Mouse (Mus musculus): ENCODE measurements around the gene 6030458C11Rik. TPM values are rescaled to one million over a fixed set of nuclear protein-coding genes. Genes with fewer than 3 reads are reported as not detected.
A peak's percentile ranks its signal among the peaks of the same experiment; 100 is the strongest.
"Not testable (repeated sequence)": the region's sequence is repeated elsewhere in the genome, so short reads cannot be mapped to it uniquely, and the experiment has no call there.

Gene 6030458C11Rik
- polyA plus RNA-seq, 1 experiment from 2014 or later = 32.4 TPM

DNA sequence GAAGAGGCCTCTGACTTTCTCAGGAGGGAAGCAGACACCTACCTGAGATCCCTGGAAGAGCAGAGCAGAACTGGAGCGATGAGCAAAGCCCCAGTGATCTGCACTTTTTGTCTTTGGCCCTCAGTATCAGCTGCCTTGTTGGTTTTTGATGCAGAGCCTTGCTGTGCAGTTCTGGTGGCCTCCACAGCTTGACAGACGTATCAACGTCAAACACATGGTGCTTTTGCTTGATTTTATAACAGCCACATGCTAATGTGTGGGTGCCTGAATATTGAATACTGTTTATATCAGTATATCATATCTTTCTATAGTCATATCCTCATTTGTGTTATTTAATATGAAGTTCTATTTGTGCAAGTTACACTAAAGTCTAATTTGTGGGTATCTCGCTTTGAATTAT is 19.4 kb downstream of the 6030458C11Rik start:
- peaks cover 15% of the 10 kb centered on the region for H3K36me3 ChIP-seq (ENCODE audit: control insufficient read depth, insufficient read depth, low read length)
- ATAC-seq (ENCODE audit: insufficient number of reproducible peaks, low FRiP score, low TSS enrichment, low read depth) (no peak), DNase-seq (ENCODE audit: low spot score) (no peak)
- no peak overlapping the region for H3K27ac ChIP-seq (replicated peaks; ENCODE audit: low read depth, low read length)
- 84% methylated on average over 4 of the region's 4 CpGs for WGBS
- H3K9ac ChIP-seq (ENCODE audit: low read length) = no peak overlapping the region
- no peak overlapping the region for H3K4me3 ChIP-seq (ENCODE audit: low read depth, low read length)
- no peaks in the 10 kb centered on the region for H3K27me3 ChIP-seq (ENCODE audit: control insufficient read depth, insufficient read depth, low read length)
- no peaks in the 10 kb centered on the region for H3K4me1 ChIP-seq (ENCODE audit: control insufficient read depth, insufficient read depth, low read length)
- no peaks in the 10 kb centered on the region for H3K9me3 ChIP-seq (ENCODE audit: control insufficient read depth, low read length)
- H3K4me2 ChIP-seq (ENCODE audit: low read depth, severe bottlenecking) = no peak overlapping the region

- WGBS = 82% methylated on average over 2 of the region's 2 CpGs
- H3K27ac ChIP-seq (replicated peaks; ENCODE audit: low read depth, low read length); H3K4me1 ChIP-seq (ENCODE audit: control insufficient read depth, insufficient read depth, low read length); ATAC-seq (ENCODE audit: insufficient number of reproducible peaks, low FRiP score, low TSS enrichment, low read depth); H3K9me3 ChIP-seq (ENCODE audit: control insufficient read depth, low read length); H3K4me3 ChIP-seq (ENCODE audit: low read depth, low read length); H3K4me2 ChIP-seq (ENCODE audit: low read depth, severe bottlenecking); H3K36me3 ChIP-seq (ENCODE audit: control insufficient read depth, insufficient read depth, low read length); H3K9ac ChIP-seq (ENCODE audit: low read length); DNase-seq (ENCODE audit: low spot score); H3K27me3 ChIP-seq (ENCODE audit: control insufficient read depth, insufficient read depth, low read length): not testable (repeated sequence)
These were observed 23.3 kb downstream of the 6030458C11Rik start for GRCm38 (mm10) chr15:12801142-12801506.

GRCm38 (mm10) chr15:12800405-12801141 is 23.9 kb downstream of the 6030458C11Rik start:
- no peaks in the 10 kb centered on the region for H3K4me1 ChIP-seq (ENCODE audit: control insufficient read depth, insufficient read depth, low read length)
- WGBS = 40% methylated on average over 15 of the region's 15 CpGs

GRCm38 (mm10) chr15:12798043-12798442 is 26.4 kb downstream of the 6030458C11Rik start:
- Histone ChIP-seq H3K4me1 (ENCODE audit: control insufficient read depth, insufficient read depth, low read length) (no peaks in the 10 kb centered on the region), H3K36me3 (ENCODE audit: control insufficient read depth, insufficient read depth, low read length) (no peaks in the 10 kb centered on the region), H3K4me3 (ENCODE audit: low read depth, low read length) (no peak overlapping the region), H3K4me2 (ENCODE audit: low read depth, severe bottlenecking) (no peak overlapping the region), H3K9me3 (ENCODE audit: control insufficient read depth, low read length) (no peaks in the 10 kb centered on the region), H3K27ac (replicated peaks; ENCODE audit: low read depth, low read length) (no peak overlapping the region), H3K9ac (ENCODE audit: low read length) (no peak overlapping the region), H3K27me3 (ENCODE audit: control insufficient read depth, insufficient read depth, low read length) (no peaks in the 10 kb centered on the region)
- ATAC-seq (ENCODE audit: insufficient number of reproducible peaks, low FRiP score, low TSS enrichment, low read depth) (no peak), DNase-seq (ENCODE audit: low spot score) (no peak)
- WGBS = 86% methylated on average over 6 of the region's 6 CpGs

More at GRCm38 (mm10) chr15:12800405-12801141, 23.9 kb downstream of the 6030458C11Rik start:
- no peak overlapping the region for H3K4me3 ChIP-seq (ENCODE audit: low read depth, low read length)
- no peaks in the 10 kb centered on the region for H3K27me3 ChIP-seq (ENCODE audit: control insufficient read depth, insufficient read depth, low read length)
- H3K9ac ChIP-seq (ENCODE audit: low read length) = no peak overlapping the region
- H3K4me2 ChIP-seq (ENCODE audit: low read depth, severe bottlenecking) = no peak overlapping the region
- H3K9me3 ChIP-seq (ENCODE audit: control insufficient read depth, low read length) = no peaks in the 10 kb centered on the region
- H3K36me3 ChIP-seq (ENCODE audit: control insufficient read depth, insufficient read depth, low read length) = no peaks in the 10 kb centered on the region
- ATAC-seq (ENCODE audit: insufficient number of reproducible peaks, low FRiP score, low TSS enrichment, low read depth) (no peak), DNase-seq (ENCODE audit: low spot score) (no peak)
- H3K27ac ChIP-seq (replicated peaks; ENCODE audit: low read depth, low read length) = no peak overlapping the region

DNA sequence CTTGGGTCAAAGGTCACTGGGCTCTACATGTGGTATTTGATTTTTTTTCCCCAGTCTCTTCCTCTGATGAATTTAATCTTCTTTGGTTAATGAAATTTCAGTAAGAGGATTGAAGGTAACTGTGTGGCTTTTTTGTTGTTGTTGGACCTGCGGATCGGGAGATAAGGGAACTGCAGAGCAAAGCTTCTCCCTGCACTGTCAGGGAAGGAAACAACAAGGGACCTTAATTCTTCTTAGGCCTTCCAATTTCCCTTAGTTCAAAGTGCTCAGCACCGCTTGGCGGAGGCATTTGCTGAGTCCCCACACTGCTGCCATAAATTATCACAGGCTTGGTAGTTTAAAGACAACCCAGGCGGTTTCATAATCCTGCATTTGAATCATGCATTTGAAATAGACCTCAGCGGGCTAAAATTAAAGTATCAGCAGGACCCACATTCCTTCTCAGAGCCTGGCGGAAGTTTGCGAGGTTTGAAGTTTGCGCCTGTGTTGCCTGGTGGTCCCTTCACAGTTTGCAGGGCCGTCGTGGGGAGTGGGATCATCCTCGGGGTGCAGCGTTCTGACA is 28.5 kb downstream of the 6030458C11Rik start:
- DNase-seq (ENCODE audit: low spot score) (no peak), ATAC-seq (ENCODE audit: insufficient number of reproducible peaks, low FRiP score, low TSS enrichment, low read depth) (no peak)
- H3K9ac ChIP-seq (ENCODE audit: low read length) = no peak overlapping the region
- H3K4me1 ChIP-seq (ENCODE audit: control insufficient read depth, insufficient read depth, low read length) = no peaks in the 10 kb centered on the region
- no peaks in the 10 kb centered on the region for H3K36me3 ChIP-seq (ENCODE audit: control insufficient read depth, insufficient read depth, low read length)
- 34% methylated on average over 13 of the region's 13 CpGs for WGBS
- no peak overlapping the region for H3K27ac ChIP-seq (replicated peaks; ENCODE audit: low read depth, low read length)
- H3K9me3 ChIP-seq (ENCODE audit: control insufficient read depth, low read length) = no peaks in the 10 kb centered on the region
- H3K4me2 ChIP-seq (ENCODE audit: low read depth, severe bottlenecking) = no peak overlapping the region
- no peak overlapping the region for H3K4me3 ChIP-seq (ENCODE audit: low read depth, low read length)
- H3K27me3 ChIP-seq (ENCODE audit: control insufficient read depth, insufficient read depth, low read length) = no peaks in the 10 kb centered on the region

DNA sequence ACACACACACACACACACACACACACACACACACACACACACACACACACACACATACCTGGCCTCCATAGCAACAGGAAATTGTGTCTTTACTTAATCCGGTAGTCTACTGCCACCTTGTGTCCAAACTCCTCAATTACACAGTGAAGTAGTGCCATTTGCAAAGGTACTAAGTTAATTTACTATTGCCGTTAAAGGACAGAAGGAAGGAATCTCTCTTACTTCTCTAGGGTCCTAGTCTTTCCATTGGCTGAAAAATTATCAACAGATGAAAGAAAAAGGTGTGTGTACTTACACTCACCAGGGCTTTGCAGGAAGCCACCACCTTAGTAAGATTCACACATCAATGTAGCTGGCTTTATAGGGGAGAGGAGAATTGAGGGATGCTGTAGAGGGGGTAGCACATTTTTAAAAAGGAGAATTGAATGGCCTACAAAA is 29.0 kb downstream of the 6030458C11Rik start:
- DNase-seq (ENCODE audit: low spot score) (peak; percentile 76), ATAC-seq (ENCODE audit: insufficient number of reproducible peaks, low FRiP score, low TSS enrichment, low read depth) (no peak)
- Histone ChIP-seq H3K4me1 (ENCODE audit: control insufficient read depth, insufficient read depth, low read length) (no peaks in the 10 kb centered on the region), H3K4me2 (ENCODE audit: low read depth, severe bottlenecking) (no peak overlapping the region), H3K9ac (ENCODE audit: low read length) (no peak overlapping the region), H3K27me3 (ENCODE audit: control insufficient read depth, insufficient read depth, low read length) (no peaks in the 10 kb centered on the region), H3K4me3 (ENCODE audit: low read depth, low read length) (no peak overlapping the region), H3K36me3 (ENCODE audit: control insufficient read depth, insufficient read depth, low read length) (no peaks in the 10 kb centered on the region), H3K9me3 (ENCODE audit: control insufficient read depth, low read length) (no peaks in the 10 kb centered on the region), H3K27ac (replicated peaks; ENCODE audit: low read depth, low read length) (no peak overlapping the region)
- WGBS = 4% methylated on average over 2 of the region's 2 CpGs

DNA sequence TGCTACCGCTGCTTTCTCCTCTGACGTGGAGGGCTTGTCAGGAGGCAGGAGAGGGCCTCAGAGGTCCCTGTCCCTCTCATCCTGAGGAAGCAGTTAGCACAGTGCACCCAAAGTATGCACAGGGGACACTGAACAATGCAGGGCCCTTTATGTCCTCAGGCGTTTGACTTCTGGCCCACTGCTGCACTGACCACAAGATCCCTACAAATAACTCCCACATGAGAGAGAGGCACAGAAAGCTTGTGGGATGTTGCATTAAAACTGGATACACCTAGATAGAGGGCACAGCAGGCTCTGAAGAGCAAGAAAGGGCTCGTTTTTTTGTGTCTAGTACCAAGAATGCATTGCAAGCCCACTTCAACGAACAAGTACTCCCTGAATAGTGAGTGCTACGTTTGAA is 30.1 kb downstream of the 6030458C11Rik start:
- Histone ChIP-seq H3K9me3 (ENCODE audit: control insufficient read depth, low read length) (no peaks in the 10 kb centered on the region), H3K27ac (replicated peaks; ENCODE audit: low read depth, low read length) (no peak overlapping the region), H3K4me3 (ENCODE audit: low read depth, low read length) (no peak overlapping the region), H3K4me2 (ENCODE audit: low read depth, severe bottlenecking) (no peak overlapping the region), H3K9ac (ENCODE audit: low read length) (no peak overlapping the region), H3K4me1 (ENCODE audit: control insufficient read depth, insufficient read depth, low read length) (no peaks in the 10 kb centered on the region), H3K36me3 (ENCODE audit: control insufficient read depth, insufficient read depth, low read length) (no peaks in the 10 kb centered on the region), H3K27me3 (ENCODE audit: control insufficient read depth, insufficient read depth, low read length) (no peaks in the 10 kb centered on the region)
- 75% methylated on average over 6 of the region's 6 CpGs for WGBS
- no peak for ATAC-seq (ENCODE audit: insufficient number of reproducible peaks, low FRiP score, low TSS enrichment, low read depth)
- no peak for DNase-seq (ENCODE audit: low spot score)

- Histone ChIP-seq H3K27ac (replicated peaks; ENCODE audit: low read depth, low read length) (no peak overlapping the region), H3K36me3 (ENCODE audit: control insufficient read depth, insufficient read depth, low read length) (no peaks in the 10 kb centered on the region), H3K27me3 (ENCODE audit: control insufficient read depth, insufficient read depth, low read length) (no peaks in the 10 kb centered on the region), H3K9ac (ENCODE audit: low read length) (no peak overlapping the region), H3K9me3 (ENCODE audit: control insufficient read depth, low read length) (no peaks in the 10 kb centered on the region), H3K4me1 (ENCODE audit: control insufficient read depth, insufficient read depth, low read length) (no peaks in the 10 kb centered on the region), H3K4me3 (ENCODE audit: low read depth, low read length) (no peak overlapping the region), H3K4me2 (ENCODE audit: low read depth, severe bottlenecking) (no peak overlapping the region)
- ATAC-seq (ENCODE audit: insufficient number of reproducible peaks, low FRiP score, low TSS enrichment, low read depth) = peak; percentile 26; the same call in 1 of the 2 replicates
- DNase-seq (ENCODE audit: low spot score) = no peak
- WGBS = 35% methylated on average over 10 of the region's 10 CpGs
These were observed 35.0 kb downstream of the 6030458C11Rik start for GRCm38 (mm10) chr15:12789406-12789867.
